Mouse (Mus musculus) forebrain, embryonic 13.5 days (tissue): Measurements from ENCODE around the gene Hspa5. TPM values are rescaled to one million over a fixed set of nuclear protein-coding genes. Genes with fewer than 3 reads are reported as not detected.

Experiments
- ATAC-seq: fragments of 200-750 bp; cut with Nextera tagmentation; 2 replicates; pipeline ENCODE4 v1.8.0; 2017
- H3K27ac ChIP-seq: fragments of 300-500 bp; sonication (generic); 2 replicates; pipeline ENCODE4 v1.5.1; 2015; ENCODE audit warnings: inconsistent platforms, mild to moderate bottlenecking, moderate library complexity
- H3K27me3 ChIP-seq: fragments of 300-500 bp; sonication (generic); 2 replicates; pipeline ENCODE4 v1.6.1; 2015; ENCODE audit warnings: mild to moderate bottlenecking, inconsistent platforms
- H3K36me3 ChIP-seq: fragments of 300-500 bp; sonication (generic); 2 replicates; pipeline ENCODE4 v1.6.1; 2015; ENCODE audit warnings: mild to moderate bottlenecking, inconsistent platforms; ENCODE audit not compliant: poor library complexity, severe bottlenecking
- H3K4me1 ChIP-seq: fragments of 300-500 bp; sonication (generic); 2 replicates; pipeline ENCODE4 v1.6.1; 2015; ENCODE audit warnings: inconsistent platforms
- H3K4me2 ChIP-seq: fragments of 300-500 bp; sonication (generic); 2 replicates; pipeline ENCODE4 v1.6.1; 2015; ENCODE audit warnings: inconsistent platforms, mild to moderate bottlenecking, moderate library complexity
- H3K4me3 ChIP-seq: fragments of 300-500 bp; sonication (generic); 2 replicates; pipeline ENCODE4 v1.5.1; 2015; ENCODE audit warnings: mild to moderate bottlenecking, inconsistent platforms
- H3K9ac ChIP-seq: fragments of 300-500 bp; sonication (generic); 2 replicates; pipeline ENCODE4 v1.6.1; 2015; ENCODE audit warnings: mild to moderate bottlenecking, inconsistent platforms
- H3K9me3 ChIP-seq: fragments of 300-500 bp; sonication (generic); replicated peaks from 2 replicates; pipeline ENCODE4 v1.6.1; 2016; ENCODE audit warnings: inconsistent platforms
- WGBS: fragments of 180-500 bp; shearing (Covaris S2); methylation state at CpG from one replicate; pipeline ENCODE4 v1.1.7; 2015; 5-methylcytosine and 5-hydroxymethylcytosine counted together
- polyA plus RNA-seq: library from polyadenylated mRNA; unstranded; fragments of >200 nt; fragmentation: Nextera tagmentation; extraction: Ambion mirVana; gene quantifications from 2 replicates; pipeline ENCODE4 v1.2.1, GENCODE M21; 2015

Gene Hspa5
- 424 and 446 TPM in 2 replicates for polyA plus RNA-seq

DNA sequence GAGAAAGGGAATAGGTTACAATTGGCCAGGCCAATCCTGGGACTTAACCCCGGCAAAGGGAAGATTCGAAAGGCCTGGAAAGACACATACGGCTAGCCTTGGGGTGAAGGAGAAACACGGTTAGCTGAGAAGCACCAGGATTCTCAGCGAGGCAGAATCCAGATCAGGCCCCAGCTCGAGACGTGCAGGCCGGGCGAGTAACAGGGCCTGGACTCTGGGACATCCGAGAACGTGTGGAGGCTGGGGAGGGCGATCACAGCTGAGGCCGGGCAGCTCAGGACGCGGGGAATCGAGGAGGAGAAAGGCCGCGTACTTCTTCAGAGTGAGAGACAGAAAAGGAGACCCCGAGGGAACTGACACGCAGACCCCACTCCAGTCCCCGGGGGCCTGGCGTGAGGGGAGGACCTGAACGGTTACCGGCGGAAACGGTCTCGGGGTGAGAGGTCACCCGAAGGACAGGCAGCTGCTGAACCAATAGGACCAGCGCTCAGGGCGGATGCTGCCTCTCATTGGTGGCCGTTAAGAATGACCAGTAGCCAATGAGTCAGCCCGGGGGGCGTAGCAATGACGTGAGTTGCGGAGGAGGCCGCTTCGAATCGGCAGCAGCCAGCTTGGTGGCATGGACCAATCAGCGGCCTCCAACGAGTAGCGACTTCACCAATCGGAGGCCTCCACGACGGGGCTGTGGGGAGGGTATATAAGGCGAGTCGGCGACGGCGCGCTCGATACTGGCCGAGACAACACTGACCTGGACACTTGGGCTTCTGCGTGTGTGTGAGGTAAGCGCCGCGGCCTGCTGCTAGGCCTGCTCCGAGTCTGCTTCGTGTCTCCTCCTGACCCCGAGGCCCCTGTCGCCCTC lies at the start of gene Hspa5:
TSS of gene Hspa5 (plus strand) at position 603 of the 859 bp plus-strand sequence.
- H3K4me3 ChIP-seq = peak within 1 kb of the TSS; percentile 99
- H3K4me2 ChIP-seq = peak within 1 kb of the TSS; percentile 77
- ATAC-seq = peak; percentile 99
- peaks cover 34% of the 10 kb centered on the region for H3K36me3 ChIP-seq
- peak within 1 kb of the TSS; percentile 98 for H3K9ac ChIP-seq
- H3K9me3 ChIP-seq = no peaks in the 10 kb centered on the region
- H3K27me3 ChIP-seq = no peaks in the 10 kb centered on the region
- peak within 1 kb of the TSS; percentile 89 for H3K27ac ChIP-seq
- peaks cover 47% of the 10 kb centered on the region for H3K4me1 ChIP-seq
- WGBS = under 1% methylated on average over 60 of the region's 60 CpGs

DNA sequence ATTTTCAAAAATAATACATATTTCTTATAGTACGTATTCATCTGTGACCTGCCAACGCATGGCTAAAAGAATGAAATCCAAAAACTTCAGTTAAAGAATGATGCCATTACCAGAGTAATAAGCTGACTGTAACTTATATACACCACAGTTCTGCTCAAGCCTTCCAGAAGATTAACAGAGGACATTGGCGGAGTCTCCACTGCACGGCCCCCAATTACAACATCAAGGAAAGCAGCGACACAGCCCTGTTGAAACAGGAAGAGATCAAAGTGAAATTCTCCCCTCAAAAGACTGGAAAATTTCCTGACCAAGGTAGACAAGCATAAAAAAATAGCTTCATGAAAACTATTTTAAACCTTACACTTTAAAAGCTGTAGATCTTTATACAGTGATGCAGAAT lies 46.5 kb upstream of the Hspa5 start:
- Histone ChIP-seq H3K4me1 (no peaks in the 10 kb centered on the region), H3K4me3 (no peak overlapping the region), H3K36me3 (peaks cover 79% of the 10 kb centered on the region), H3K27ac (no peak overlapping the region), H3K27me3 (no peaks in the 10 kb centered on the region), H3K4me2 (no peak overlapping the region), H3K9me3 (no peaks in the 10 kb centered on the region), H3K9ac (no peak overlapping the region)
- 97% methylated on average over 5 of the region's 5 CpGs for WGBS
- ATAC-seq = no peak

DNA sequence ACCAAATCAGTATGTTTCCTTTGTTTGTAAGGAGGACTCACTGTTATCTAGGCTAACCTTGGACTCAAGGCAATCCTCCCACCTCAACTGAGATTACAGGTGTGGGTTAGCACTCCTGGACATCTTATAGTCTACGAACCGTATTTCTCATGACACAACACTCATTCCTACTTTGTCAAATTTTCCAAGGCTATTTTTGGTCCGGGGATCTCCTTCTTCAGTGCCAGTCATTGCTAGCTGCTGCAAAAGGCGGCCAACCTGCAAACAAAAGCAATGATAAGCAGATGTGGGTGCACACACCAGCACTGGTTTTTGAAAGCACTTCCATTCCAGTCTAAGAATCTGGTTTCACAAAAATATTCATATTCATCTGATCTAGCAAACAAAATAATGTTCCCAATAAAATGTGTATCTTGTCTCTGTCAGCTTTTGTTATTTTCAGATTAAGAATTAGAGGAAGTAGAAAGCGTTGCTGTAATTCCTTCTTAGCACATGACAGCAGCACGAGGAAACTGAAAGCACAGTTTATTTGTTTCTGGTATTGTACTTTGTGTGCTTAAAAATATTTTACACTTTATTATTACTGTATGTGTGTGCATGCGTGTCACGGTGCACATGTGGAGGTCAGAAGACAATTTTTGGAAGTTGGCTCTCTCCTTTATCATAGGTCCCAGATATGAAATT lies 44.6 kb upstream of the Hspa5 start:
- Histone ChIP-seq H3K4me3 (no peak overlapping the region), H3K4me2 (no peak overlapping the region), H3K9me3 (no peaks in the 10 kb centered on the region), H3K4me1 (no peaks in the 10 kb centered on the region), H3K27ac (no peak overlapping the region), H3K36me3 (peaks cover 65% of the 10 kb centered on the region), H3K9ac (no peak overlapping the region), H3K27me3 (no peaks in the 10 kb centered on the region)
- 95% methylated on average over 8 of the region's 8 CpGs for WGBS
- ATAC-seq = no peak

DNA sequence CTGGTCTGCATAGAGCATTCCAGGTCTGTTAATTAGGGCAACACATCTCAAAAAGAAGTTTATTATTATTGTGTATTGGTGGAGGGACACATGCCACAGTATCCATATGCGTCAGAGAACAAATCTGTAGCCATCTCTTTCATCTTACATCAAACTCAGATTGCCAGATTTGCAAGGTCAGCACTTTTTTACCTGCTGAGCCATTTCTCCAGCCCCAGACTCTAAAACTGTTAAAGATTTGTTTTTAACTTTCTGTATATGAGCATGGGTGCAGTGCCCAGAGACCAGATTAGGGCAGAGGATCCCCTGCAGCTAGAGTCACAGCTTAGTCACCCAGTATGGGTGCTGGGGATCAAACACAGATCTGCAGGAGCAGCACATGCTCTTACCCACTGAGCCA lies 35.1 kb upstream of the Hspa5 start:
- 79% methylated on average over 1 of the region's 1 CpGs for WGBS
- Histone ChIP-seq H3K4me2 (no peak overlapping the region), H3K9ac (no peak overlapping the region)

DNA sequence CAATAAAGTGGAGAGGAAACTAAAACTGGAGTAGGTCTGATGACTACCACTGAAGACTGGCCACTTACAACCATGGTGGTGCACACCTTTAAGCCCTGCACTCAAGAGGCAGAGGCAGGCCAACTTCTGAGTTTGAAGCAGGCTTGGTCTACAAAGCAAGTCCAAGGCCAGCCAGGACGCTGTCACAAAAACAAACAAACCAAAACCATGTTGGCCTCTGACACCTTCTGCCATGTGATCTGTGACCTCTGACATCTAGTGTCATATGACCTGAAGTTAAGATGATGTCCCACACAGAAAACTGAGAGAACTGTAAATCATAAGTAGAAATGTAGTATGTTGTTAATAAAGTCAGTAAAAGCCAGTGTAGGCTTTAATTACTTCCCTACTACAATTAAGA lies 33.9 kb upstream of the Hspa5 start:
- H3K9me3 ChIP-seq = no peaks in the 10 kb centered on the region

More for the DNA sequence above, 35.1 kb upstream of the Hspa5 start:
- no peaks in the 10 kb centered on the region for H3K36me3 ChIP-seq
- H3K27ac ChIP-seq = no peak overlapping the region
- no peaks in the 10 kb centered on the region for H3K9me3 ChIP-seq
- H3K4me3 ChIP-seq = no peak overlapping the region
- H3K27me3 ChIP-seq = no peaks in the 10 kb centered on the region
- no peak for ATAC-seq
- no peaks in the 10 kb centered on the region for H3K4me1 ChIP-seq

DNA sequence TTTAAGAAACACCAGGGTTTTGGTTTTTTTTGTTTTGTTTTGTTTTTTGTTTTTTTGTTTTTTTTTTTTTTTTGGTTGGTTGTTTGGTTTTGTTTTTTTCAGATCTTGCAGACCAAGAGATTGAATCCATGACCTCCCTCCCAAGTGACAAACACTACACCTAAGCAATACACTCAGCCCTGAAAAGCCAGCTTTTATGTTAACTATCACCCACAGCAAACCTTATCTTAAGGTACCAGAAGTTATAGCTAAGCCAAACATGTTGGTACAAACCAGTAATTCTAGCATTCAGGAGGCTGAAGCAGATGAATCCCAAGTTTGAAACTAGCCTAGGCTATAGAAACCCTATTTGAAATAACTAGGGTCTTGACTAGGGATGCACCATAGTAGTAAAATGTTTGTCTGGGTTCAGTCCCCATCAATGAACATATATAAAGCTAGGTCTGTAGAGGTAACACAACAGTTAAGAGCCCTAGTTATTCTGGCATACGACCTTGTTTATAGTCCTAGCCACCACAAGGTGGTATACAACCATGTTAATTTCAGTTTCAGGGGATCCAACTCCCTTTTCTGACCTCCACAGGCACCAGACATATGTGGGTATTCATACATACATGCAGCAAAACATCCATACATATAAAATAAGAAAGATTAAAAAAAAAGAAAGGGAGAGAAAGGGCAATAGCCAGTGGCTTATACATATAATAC lies 31.9 kb upstream of the Hspa5 start:
- no peaks in the 10 kb centered on the region for H3K27me3 ChIP-seq
- H3K4me3 ChIP-seq = no peak overlapping the region
- H3K4me2 ChIP-seq = no peak overlapping the region
- H3K9ac ChIP-seq = no peak overlapping the region
- no peaks in the 10 kb centered on the region for H3K4me1 ChIP-seq
- WGBS = 72% methylated on average over 1 of the region's 1 CpGs
- no peak for ATAC-seq
- H3K9me3 ChIP-seq = no peaks in the 10 kb centered on the region
- peaks cover 8% of the 10 kb centered on the region; the same call in 1 of the 2 replicates for H3K36me3 ChIP-seq
- no peak overlapping the region for H3K27ac ChIP-seq

More for the DNA sequence above, 33.9 kb upstream of the Hspa5 start:
- Histone ChIP-seq H3K4me2 (no peak overlapping the region), H3K27ac (no peak overlapping the region), H3K4me3 (no peak overlapping the region), H3K4me1 (no peaks in the 10 kb centered on the region), H3K9ac (no peak overlapping the region), H3K36me3 (peaks cover 5% of the 10 kb centered on the region; the same call in 1 of the 2 replicates), H3K27me3 (no peaks in the 10 kb centered on the region)
- no peak for ATAC-seq
- 92% methylated on average over 1 of the region's 1 CpGs for WGBS

DNA sequence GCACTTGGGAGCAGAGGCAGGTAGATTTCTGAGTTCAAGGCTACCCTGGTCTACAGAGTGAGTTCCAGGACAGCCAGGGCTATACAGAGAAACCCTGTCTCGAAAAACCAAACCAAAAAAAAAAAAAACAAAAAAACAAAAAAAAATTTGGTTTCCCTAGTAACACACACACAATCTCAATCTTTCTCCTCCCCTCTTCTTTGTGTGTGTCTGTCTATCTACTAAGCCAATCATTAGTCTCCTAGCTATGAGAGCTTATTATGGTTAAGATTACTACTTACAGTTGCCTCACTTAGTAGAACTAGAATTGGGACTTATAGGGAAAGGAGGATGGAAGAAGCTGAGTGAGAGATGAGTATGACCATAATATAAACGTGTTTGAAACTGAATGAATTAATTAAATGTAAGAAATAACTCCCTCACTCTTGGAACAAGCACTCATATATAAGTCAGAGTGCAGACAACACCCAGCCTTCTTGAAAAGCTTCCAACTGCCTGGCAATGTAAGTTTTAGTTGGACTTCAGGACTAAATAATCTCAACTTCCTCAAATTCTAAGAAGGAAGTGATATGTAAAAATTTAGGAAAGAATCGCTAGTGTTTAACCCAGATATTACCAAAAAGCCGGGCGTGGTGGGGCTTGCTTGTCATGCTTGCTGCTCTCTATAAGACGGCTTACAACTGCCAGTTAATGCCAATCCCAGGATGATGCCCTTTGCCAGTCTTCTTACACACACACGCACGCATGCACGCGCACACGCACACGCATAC lies 30.2 kb upstream of the Hspa5 start:
- Histone ChIP-seq H3K4me3 (no peak overlapping the region), H3K4me2 (no peak overlapping the region), H3K9me3 (no peaks in the 10 kb centered on the region), H3K27ac (no peak overlapping the region), H3K4me1 (no peaks in the 10 kb centered on the region), H3K36me3 (peaks cover 14% of the 10 kb centered on the region; the same call in 1 of the 2 replicates), H3K9ac (no peak overlapping the region), H3K27me3 (no peaks in the 10 kb centered on the region)
- no peak for ATAC-seq
- WGBS = 92% methylated on average over 12 of the region's 12 CpGs

DNA sequence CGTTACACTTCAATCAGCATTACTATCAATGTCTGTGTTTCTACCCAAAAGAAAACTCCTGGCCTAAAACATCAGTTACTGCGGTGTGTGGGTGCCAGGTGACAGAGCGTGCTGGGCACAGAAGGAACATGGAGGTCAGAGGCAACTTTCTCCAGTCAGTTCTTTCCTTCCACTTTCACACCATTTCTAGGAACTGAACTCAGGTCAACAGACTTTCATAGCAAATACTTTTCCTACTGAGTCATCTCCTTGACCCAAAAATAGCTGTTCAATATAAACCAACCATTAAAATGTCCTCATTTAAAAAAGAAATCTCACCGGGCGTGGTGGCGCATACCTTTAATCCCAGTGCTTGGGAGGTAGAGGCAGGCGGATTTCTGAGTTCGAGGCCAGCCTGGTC lies 29.1 kb upstream of the Hspa5 start:
- no peak overlapping the region for H3K27ac ChIP-seq
- no peaks in the 10 kb centered on the region for H3K9me3 ChIP-seq
- H3K27me3 ChIP-seq = no peaks in the 10 kb centered on the region
- no peak overlapping the region for H3K4me3 ChIP-seq
- H3K36me3 ChIP-seq = peaks cover 18% of the 10 kb centered on the region; the same call in 1 of the 2 replicates
- ATAC-seq = no peak
- 96% methylated on average over 8 of the region's 8 CpGs for WGBS
- H3K9ac ChIP-seq = no peak overlapping the region
- no peaks in the 10 kb centered on the region for H3K4me1 ChIP-seq
- no peak overlapping the region for H3K4me2 ChIP-seq

DNA sequence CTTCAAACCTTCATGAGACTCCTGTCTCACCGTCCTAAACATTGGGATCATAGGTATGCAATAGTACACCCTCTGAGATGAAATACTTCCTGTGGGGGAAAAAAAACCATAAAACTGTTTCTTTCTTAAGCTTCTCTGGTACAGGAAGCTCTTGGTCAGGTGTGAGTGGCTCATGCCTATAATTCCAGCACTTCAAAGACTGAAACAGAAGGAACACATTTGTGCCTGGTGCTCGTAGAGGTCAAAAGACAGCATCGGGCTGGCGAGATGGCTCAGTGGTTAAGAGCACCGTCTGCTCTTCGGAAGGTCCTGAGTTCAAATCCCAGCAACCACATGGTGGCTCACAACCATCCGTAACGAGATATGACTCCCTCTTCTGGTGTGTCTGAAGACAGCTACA lies 27.3 kb upstream of the Hspa5 start:
- H3K27me3 ChIP-seq = no peaks in the 10 kb centered on the region
- H3K9ac ChIP-seq = no peak overlapping the region
- peaks cover 18% of the 10 kb centered on the region; the same call in 1 of the 2 replicates for H3K36me3 ChIP-seq
- no peak for ATAC-seq
- no peak overlapping the region for H3K4me2 ChIP-seq
- H3K27ac ChIP-seq = no peak overlapping the region
- no peaks in the 10 kb centered on the region for H3K4me1 ChIP-seq
- H3K9me3 ChIP-seq = no peaks in the 10 kb centered on the region
- H3K4me3 ChIP-seq = no peak overlapping the region
- WGBS = 97% methylated on average over 8 of the region's 8 CpGs

DNA sequence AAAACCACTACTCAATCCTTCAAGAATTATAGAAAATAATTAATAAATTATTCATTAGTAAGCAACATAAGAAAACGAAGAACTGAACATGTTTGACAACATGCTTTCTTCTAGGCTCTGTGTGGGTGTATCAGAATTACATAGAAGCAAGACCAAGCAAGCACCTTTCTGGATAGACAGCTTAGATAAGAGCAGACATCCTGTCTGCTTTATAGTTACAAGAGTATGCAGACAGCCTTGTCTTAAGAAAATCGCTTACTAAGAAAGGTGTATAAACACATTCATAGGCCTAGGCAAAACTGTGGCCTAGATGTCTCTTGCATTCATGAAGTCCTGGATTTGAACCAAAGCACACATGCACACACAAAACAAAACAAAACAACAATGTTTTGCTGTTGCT lies 26.1 kb upstream of the Hspa5 start:
- WGBS = 96% methylated on average over 2 of the region's 2 CpGs
- no peaks in the 10 kb centered on the region; the same call in 1 of the 2 replicates for H3K4me1 ChIP-seq
- H3K36me3 ChIP-seq = peaks cover 18% of the 10 kb centered on the region; the same call in 1 of the 2 replicates
- no peak overlapping the region for H3K4me2 ChIP-seq
- no peaks in the 10 kb centered on the region for H3K27me3 ChIP-seq
- no peak overlapping the region for H3K4me3 ChIP-seq
- no peaks in the 10 kb centered on the region for H3K9me3 ChIP-seq
- no peak for ATAC-seq
- no peak overlapping the region for H3K27ac ChIP-seq
- no peak overlapping the region for H3K9ac ChIP-seq

DNA sequence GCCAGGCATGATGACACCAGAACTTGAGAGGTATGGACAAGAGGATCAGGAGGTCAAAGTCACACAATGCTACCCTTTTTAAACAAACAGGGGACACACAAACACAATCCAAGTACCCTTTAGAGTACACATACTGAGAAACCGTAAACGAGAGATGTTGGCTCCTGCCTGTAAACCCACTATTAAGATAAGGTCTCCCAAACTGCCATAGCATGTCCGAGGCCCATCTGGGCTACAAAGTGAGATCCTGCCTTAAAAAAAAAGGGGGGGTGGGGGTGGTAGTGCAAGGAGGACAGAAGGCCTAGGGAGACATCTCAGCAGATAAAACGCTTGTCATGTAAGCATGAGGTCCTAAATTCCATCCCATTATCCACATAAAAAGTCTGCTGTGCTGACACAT lies 23.3 kb upstream of the Hspa5 start:
- Histone ChIP-seq H3K27ac (no peak overlapping the region), H3K4me3 (no peak overlapping the region), H3K9me3 (no peaks in the 10 kb centered on the region), H3K27me3 (no peaks in the 10 kb centered on the region), H3K9ac (no peak overlapping the region), H3K36me3 (peaks cover 12% of the 10 kb centered on the region; the same call in 1 of the 2 replicates), H3K4me1 (peaks cover 22% of the 10 kb centered on the region), H3K4me2 (no peak overlapping the region)
- 92% methylated on average over 4 of the region's 4 CpGs for WGBS
- ATAC-seq = no peak
